Mouse (Mus musculus): ENCODE measurements around the gene Mical3. TPM values are rescaled to one million over a fixed set of nuclear protein-coding genes. Genes with fewer than 3 reads are reported as not detected.

The Mical3 gene
- total and polyA plus RNA-seq, 2 experiments from 2014 or later: 25.0 to 83.4 TPM

GRCm38 (mm10) chr6:120999860-121000526 lies 130.8 kb downstream of the Mical3 start:
- Histone ChIP-seq H3K9me3 (ENCODE audit: low read length) (no peaks in the 10 kb centered on the region), H3K27ac (ENCODE audit: low read depth, low read length) (no peak overlapping the region), H3K36me3 (ENCODE audit: insufficient read depth, low read length) (peaks cover 47% of the 10 kb centered on the region), H3K4me1 (ENCODE audit: insufficient read depth, low read length) (no peaks in the 10 kb centered on the region), H3K27me3 (ENCODE audit: insufficient read depth, low read length) (no peaks in the 10 kb centered on the region), H3K9ac (replicated peaks; ENCODE audit: low read length, poor library complexity, severe bottlenecking) (no peak overlapping the region), H3K4me2 (ENCODE audit: low read depth, low read length, poor library complexity, severe bottlenecking) (no peak overlapping the region), H3K4me3 (ENCODE audit: low read depth, low read length) (no peak overlapping the region)
- WGBS: 81% methylated on average over 8 of the region's 8 CpGs
- DNase-seq (ENCODE audit: low spot score): no peak
- no peak for ATAC-seq (ENCODE audit: low FRiP score)
- TF ChIP-seq CTCF (IDR thresholded peaks at IDR 0.05): no peak

- Histone ChIP-seq H3K4me1 (ENCODE audit: insufficient read depth, low read length) (no peaks in the 10 kb centered on the region), H3K4me3 (ENCODE audit: low read depth, low read length) (no peak overlapping the region), H3K4me2 (ENCODE audit: low read depth, low read length, poor library complexity, severe bottlenecking) (no peak overlapping the region), H3K27me3 (ENCODE audit: insufficient read depth, low read length) (no peaks in the 10 kb centered on the region), H3K9me3 (ENCODE audit: low read length) (no peaks in the 10 kb centered on the region), H3K27ac (ENCODE audit: low read depth, low read length) (no peak overlapping the region), H3K36me3 (ENCODE audit: insufficient read depth, low read length) (peaks cover 51% of the 10 kb centered on the region), H3K9ac (replicated peaks; ENCODE audit: low read length, poor library complexity, severe bottlenecking) (no peak overlapping the region)
- 90% methylated on average over 5 of the region's 5 CpGs for WGBS
- DNase-seq (ENCODE audit: low spot score) (no peak), ATAC-seq (ENCODE audit: low FRiP score) (no peak)
- no peak for TF ChIP-seq CTCF (IDR thresholded peaks at IDR 0.05)
Measured at GRCm38 (mm10) chr6:120999087-120999486, 131.7 kb downstream of the Mical3 start.

- no peak overlapping the region for H3K27ac ChIP-seq (ENCODE audit: low read depth, low read length)
- ATAC-seq (ENCODE audit: low FRiP score): no peak
- H3K36me3 ChIP-seq (ENCODE audit: insufficient read depth, low read length): peaks cover 34% of the 10 kb centered on the region
- no peak for DNase-seq (ENCODE audit: low spot score)
- no peak for TF ChIP-seq CTCF (IDR thresholded peaks at IDR 0.05)
- no peaks in the 10 kb centered on the region for H3K27me3 ChIP-seq (ENCODE audit: insufficient read depth, low read length)
- no peaks in the 10 kb centered on the region for H3K9me3 ChIP-seq (ENCODE audit: low read length)
- H3K4me2 ChIP-seq (ENCODE audit: low read depth, low read length, poor library complexity, severe bottlenecking): no peak overlapping the region
- H3K4me1 ChIP-seq (ENCODE audit: insufficient read depth, low read length): no peaks in the 10 kb centered on the region
- no peak overlapping the region for H3K9ac ChIP-seq (replicated peaks; ENCODE audit: low read length, poor library complexity, severe bottlenecking)
- no peak overlapping the region for H3K4me3 ChIP-seq (ENCODE audit: low read depth, low read length)
- 84% methylated on average over 6 of the region's 6 CpGs for WGBS
Measured at GRCm38 (mm10) chr6:120996607-120997006, 134.2 kb downstream of the Mical3 start.

GRCm38 (mm10) chr6:120995541-120995940 lies 135.3 kb downstream of the Mical3 start:
- Histone ChIP-seq H3K36me3 (ENCODE audit: insufficient read depth, low read length) (peaks cover 30% of the 10 kb centered on the region; the same call in 1 of the 2 replicates), H3K27ac (ENCODE audit: low read depth, low read length) (no peak overlapping the region), H3K9me3 (ENCODE audit: low read length) (no peaks in the 10 kb centered on the region), H3K4me2 (ENCODE audit: low read depth, low read length, poor library complexity, severe bottlenecking) (no peak overlapping the region), H3K27me3 (ENCODE audit: insufficient read depth, low read length) (no peaks in the 10 kb centered on the region), H3K4me1 (ENCODE audit: insufficient read depth, low read length) (no peaks in the 10 kb centered on the region), H3K4me3 (ENCODE audit: low read depth, low read length) (no peak overlapping the region), H3K9ac (replicated peaks; ENCODE audit: low read length, poor library complexity, severe bottlenecking) (no peak overlapping the region)
- 90% methylated on average over 9 of the region's 9 CpGs for WGBS
- ATAC-seq (ENCODE audit: low FRiP score): no peak
- no peak for TF ChIP-seq CTCF (IDR thresholded peaks at IDR 0.05)
- DNase-seq (ENCODE audit: low spot score): no peak

GRCm38 (mm10) chr6:120991857-120992256 lies 138.9 kb downstream of the Mical3 start:
- Histone ChIP-seq H3K9ac (replicated peaks; ENCODE audit: low read length, poor library complexity, severe bottlenecking) (no peak overlapping the region), H3K27me3 (ENCODE audit: insufficient read depth, low read length) (no peaks in the 10 kb centered on the region), H3K36me3 (ENCODE audit: insufficient read depth, low read length) (peaks cover 22% of the 10 kb centered on the region; the same call in 1 of the 2 replicates), H3K27ac (ENCODE audit: low read depth, low read length) (no peak overlapping the region), H3K4me2 (ENCODE audit: low read depth, low read length, poor library complexity, severe bottlenecking) (no peak overlapping the region), H3K4me3 (ENCODE audit: low read depth, low read length) (no peak overlapping the region), H3K4me1 (ENCODE audit: insufficient read depth, low read length) (no peaks in the 10 kb centered on the region), H3K9me3 (ENCODE audit: low read length) (no peaks in the 10 kb centered on the region)
- no peak for ATAC-seq (ENCODE audit: low FRiP score)
- no peak for TF ChIP-seq CTCF (IDR thresholded peaks at IDR 0.05)
- 84% methylated on average over 6 of the region's 6 CpGs for WGBS
- no peak for DNase-seq (ENCODE audit: low spot score)

- ATAC-seq (ENCODE audit: low FRiP score) (no peak), DNase-seq (ENCODE audit: low spot score) (peak; percentile 31)
- Histone ChIP-seq H3K9me3 (ENCODE audit: low read length) (no peaks in the 10 kb centered on the region), H3K27me3 (ENCODE audit: insufficient read depth, low read length) (no peaks in the 10 kb centered on the region), H3K4me1 (ENCODE audit: insufficient read depth, low read length) (no peaks in the 10 kb centered on the region), H3K4me2 (ENCODE audit: low read depth, low read length, poor library complexity, severe bottlenecking) (no peak overlapping the region), H3K36me3 (ENCODE audit: insufficient read depth, low read length) (peaks cover 16% of the 10 kb centered on the region), H3K9ac (replicated peaks; ENCODE audit: low read length, poor library complexity, severe bottlenecking) (no peak overlapping the region), H3K27ac (ENCODE audit: low read depth, low read length) (no peak overlapping the region), H3K4me3 (ENCODE audit: low read depth, low read length) (no peak overlapping the region)
- 47% methylated on average over 10 of the region's 10 CpGs for WGBS
- TF ChIP-seq CTCF (IDR thresholded peaks at IDR 0.05): no peak
Measured at GRCm38 (mm10) chr6:120987571-120988084, 143.2 kb downstream of the Mical3 start.
